Mouse (Mus musculus) heart, embryonic 10.5 days (tissue): ENCODE measurements around the gene H2-Q10. TPM values are rescaled to one million over a fixed set of nuclear protein-coding genes. Genes with fewer than 3 reads are reported as not detected.
"Not testable (repeated sequence)": the region's sequence is repeated elsewhere in the genome, so short reads cannot be mapped to it uniquely, and the experiment has no call there.

Experiments
- DNase-seq: peaks from one replicate; pipeline ENCODE4 v3.0.0-alpha.2; 2017; ENCODE audit warnings: low spot score
- H3K27ac ChIP-seq: fragments of 300-500 bp; sonication (generic); 2 replicates; pipeline ENCODE4 v1.5.1; 2016; ENCODE audit warnings: mild to moderate bottlenecking
- H3K27me3 ChIP-seq: fragments of 300-500 bp; sonication (generic); 2 replicates; pipeline ENCODE4 v1.6.1; 2016; ENCODE audit warnings: mild to moderate bottlenecking; ENCODE audit not compliant: poor library complexity, insufficient read depth, severe bottlenecking
- H3K36me3 ChIP-seq: fragments of 300-500 bp; sonication (generic); 2 replicates; pipeline ENCODE4 v1.6.1; 2016; ENCODE audit warnings: mild to moderate bottlenecking, moderate library complexity
- H3K4me1 ChIP-seq: fragments of 300-500 bp; sonication (generic); 2 replicates; pipeline ENCODE4 v1.6.1; 2016; ENCODE audit warnings: mild to moderate bottlenecking
- H3K4me3 ChIP-seq: fragments of 300-500 bp; sonication (generic); 2 replicates; pipeline ENCODE4 v1.5.1; 2016; ENCODE audit warnings: mild to moderate bottlenecking, moderate library complexity
- H3K9me3 ChIP-seq: fragments of 300-500 bp; sonication (generic); 2 replicates; pipeline ENCODE4 v1.6.1; 2016; ENCODE audit warnings: mild to moderate bottlenecking, moderate library complexity
- WGBS: fragments of 180-500 bp; shearing (Covaris S2); methylation state at CpG from one replicate; pipeline ENCODE4 v1.1.7; 2016; 5-methylcytosine and 5-hydroxymethylcytosine counted together
- polyA plus RNA-seq: library from polyadenylated mRNA; unstranded; fragments of >200 nt; fragmentation: Nextera tagmentation; extraction: Ambion mirVana; gene quantifications from 2 replicates; pipeline ENCODE4 v1.2.1, GENCODE M21; 2016

The H2-Q10 gene
- polyA plus RNA-seq, 1 experiment from 2014 or later = 4.7 TPM

DNA sequence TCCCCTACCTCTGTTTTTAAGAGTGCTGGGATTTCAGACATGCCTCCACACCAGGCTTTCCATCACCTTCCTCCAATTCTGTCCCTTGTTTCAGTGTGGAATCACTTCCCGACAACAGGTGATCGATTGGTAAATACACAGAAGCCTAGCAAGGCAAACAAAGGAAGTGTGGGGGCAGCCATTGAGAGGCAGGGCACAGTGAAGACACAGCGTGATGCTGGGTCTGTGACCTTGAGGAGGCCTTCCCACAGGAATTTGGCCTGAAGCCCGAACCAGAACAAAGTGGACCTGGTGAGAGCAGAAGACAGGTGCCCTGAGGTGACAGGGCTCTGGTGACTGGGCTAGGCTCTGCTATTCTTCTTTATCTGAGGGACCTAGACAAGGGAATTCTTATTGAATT is 15.8 kb downstream of the H2-Q10 start:
- 40% methylated on average over 4 of the region's 4 CpGs for WGBS
- H3K4me1 ChIP-seq = peaks cover 5% of the 10 kb centered on the region; the same call in 1 of the 2 replicates
- no peaks in the 10 kb centered on the region for H3K36me3 ChIP-seq
- 0 out of 2 replicates have a peak, but pooled peaks cover 4% of the 10 kb centered on the region for H3K27me3 ChIP-seq
- DNase-seq = no peak
- H3K27ac ChIP-seq = peak overlapping the region; percentile 53; the same call in 1 of the 2 replicates
- no peak overlapping the region for H3K4me3 ChIP-seq
- no peaks in the 10 kb centered on the region for H3K9me3 ChIP-seq

GRCm38 (mm10) chr17:35486726-35487125 is 16.8 kb downstream of the H2-Q10 start:
- Histone ChIP-seq H3K4me3 (no peak overlapping the region), H3K4me1 (peaks cover 5% of the 10 kb centered on the region; the same call in 1 of the 2 replicates), H3K27ac (no peak overlapping the region), H3K9me3 (no peaks in the 10 kb centered on the region), H3K27me3 (0 out of 2 replicates have a peak, but pooled peaks cover 4% of the 10 kb centered on the region), H3K36me3 (no peaks in the 10 kb centered on the region)
- WGBS = 40% methylated on average over 10 of the region's 10 CpGs
- DNase-seq = no peak

DNA sequence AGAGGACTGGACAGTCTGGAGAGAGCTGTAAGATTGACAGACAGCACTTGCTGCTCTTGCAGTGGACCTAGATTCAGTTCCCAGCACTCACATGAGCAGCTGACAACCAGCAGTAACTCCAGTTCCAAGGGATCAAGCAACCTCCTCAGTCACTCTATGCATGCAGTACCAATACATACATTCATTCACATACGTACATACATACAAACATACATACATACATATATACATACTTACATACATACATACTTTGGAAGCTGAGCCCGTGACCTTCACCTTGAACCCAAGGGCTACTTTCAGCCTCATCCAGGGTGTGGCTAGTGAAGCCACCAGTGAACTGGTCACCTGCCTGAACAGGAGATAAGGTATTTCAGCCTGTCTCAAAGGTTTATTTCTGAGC is 18.2 kb downstream of the H2-Q10 start:
- no peak overlapping the region for H3K4me3 ChIP-seq
- WGBS = 94% methylated on average over 2 of the region's 2 CpGs
- no peaks in the 10 kb centered on the region for H3K9me3 ChIP-seq
- 0 out of 2 replicates have a peak, but pooled peaks cover 4% of the 10 kb centered on the region for H3K27me3 ChIP-seq
- DNase-seq = no peak
- peaks cover 5% of the 10 kb centered on the region; the same call in 1 of the 2 replicates for H3K4me1 ChIP-seq
- no peaks in the 10 kb centered on the region for H3K36me3 ChIP-seq
- no peak overlapping the region for H3K27ac ChIP-seq

DNA sequence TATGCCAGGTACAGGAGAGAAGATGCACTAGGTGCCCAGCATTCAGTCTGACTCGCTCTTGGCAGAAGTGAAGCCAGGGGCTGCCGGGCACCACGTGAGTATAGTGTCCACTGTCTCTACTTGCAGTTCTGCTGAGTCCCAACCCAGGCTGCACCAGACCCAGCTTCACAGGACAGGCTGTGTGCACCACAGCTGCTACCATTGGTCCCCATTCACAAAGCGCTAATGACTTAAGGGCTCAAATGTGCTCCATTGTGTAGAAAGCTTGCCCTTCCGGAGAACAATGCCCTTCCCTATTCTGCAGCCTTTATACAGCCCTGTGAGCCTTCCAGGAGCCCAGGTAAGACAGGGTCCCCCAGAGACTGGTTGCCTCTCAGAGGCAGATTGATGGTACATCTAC is 20.4 kb downstream of the H2-Q10 start:
- H3K36me3 ChIP-seq = no peaks in the 10 kb centered on the region
- H3K4me3 ChIP-seq = no peak overlapping the region
- no peak overlapping the region for H3K27ac ChIP-seq
- no peaks in the 10 kb centered on the region for H3K9me3 ChIP-seq
- peaks cover 5% of the 10 kb centered on the region; the same call in 1 of the 2 replicates for H3K4me1 ChIP-seq
- no peak for DNase-seq
- H3K27me3 ChIP-seq = 0 out of 2 replicates have a peak, but pooled peaks cover 4% of the 10 kb centered on the region
- 74% methylated on average over 5 of the region's 5 CpGs for WGBS

DNA sequence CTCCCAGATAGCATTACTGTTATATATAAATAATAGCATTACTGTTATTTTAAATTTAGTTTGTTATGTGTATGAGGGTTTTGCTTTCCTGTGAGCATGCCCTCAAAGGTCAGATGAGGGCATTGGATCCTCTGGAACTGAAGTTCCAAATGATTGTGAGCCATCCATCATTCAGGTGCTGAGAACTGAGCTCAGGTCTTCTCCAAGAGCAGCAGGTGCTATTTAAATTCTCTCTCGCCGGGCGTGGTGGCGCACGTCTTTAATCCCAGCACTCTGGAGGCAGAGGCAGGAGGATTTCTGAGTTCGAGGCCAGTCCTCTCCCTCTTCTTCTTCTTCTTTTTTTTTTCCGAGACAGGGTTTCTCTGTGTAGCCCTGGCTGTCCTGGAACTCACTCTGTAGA is 27.2 kb downstream of the H2-Q10 start:
- H3K27ac ChIP-seq = no peak overlapping the region
- DNase-seq = no peak
- H3K4me3 ChIP-seq = no peak overlapping the region
- H3K36me3 ChIP-seq = no peaks in the 10 kb centered on the region
- 0 out of 2 replicates have a peak, but pooled peaks cover 3% of the 10 kb centered on the region for H3K27me3 ChIP-seq
- 84% methylated on average over 7 of the region's 7 CpGs for WGBS
- H3K4me1 ChIP-seq = no peaks in the 10 kb centered on the region
- no peaks in the 10 kb centered on the region for H3K9me3 ChIP-seq

GRCm38 (mm10) chr17:35502226-35502625 is 32.3 kb downstream of the H2-Q10 start:
- Histone ChIP-seq H3K27ac (no peak overlapping the region), H3K4me1 (peaks cover 7% of the 10 kb centered on the region; the same call in 1 of the 2 replicates), H3K27me3 (peaks cover 46% of the 10 kb centered on the region), H3K36me3 (no peaks in the 10 kb centered on the region), H3K9me3 (no peaks in the 10 kb centered on the region), H3K4me3 (no peak overlapping the region)
- 5% methylated on average over 6 of the region's 6 CpGs for WGBS
- no peak for DNase-seq

DNA sequence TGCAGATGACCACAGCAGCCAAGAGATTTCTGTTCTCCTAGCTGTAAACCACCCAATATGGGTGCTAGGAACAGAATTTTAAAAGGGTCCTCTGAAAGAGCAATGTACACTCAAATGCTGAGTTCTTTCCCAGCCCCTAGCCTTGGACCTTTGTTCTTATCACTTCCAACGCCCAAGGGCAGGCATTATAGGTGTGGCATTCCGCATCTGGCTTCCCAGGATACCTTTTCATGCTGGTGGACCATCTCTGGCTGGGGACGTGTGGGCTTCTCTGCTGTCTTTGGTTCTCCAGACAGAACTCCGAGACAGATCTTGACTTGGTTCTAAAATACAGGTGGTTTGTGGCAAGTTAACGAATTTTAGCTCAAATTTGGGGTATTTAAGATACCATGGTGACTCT is 32.9 kb downstream of the H2-Q10 start:
- no peaks in the 10 kb centered on the region for H3K9me3 ChIP-seq
- no peaks in the 10 kb centered on the region for H3K36me3 ChIP-seq
- H3K4me1 ChIP-seq = peaks cover 7% of the 10 kb centered on the region; the same call in 1 of the 2 replicates
- DNase-seq = no peak
- H3K27me3 ChIP-seq = peaks cover 52% of the 10 kb centered on the region
- 38% methylated on average over 5 of the region's 5 CpGs for WGBS
- no peak overlapping the region for H3K27ac ChIP-seq
- no peak overlapping the region for H3K4me3 ChIP-seq

- Histone ChIP-seq H3K4me3 (no peak overlapping the region), H3K36me3 (no peaks in the 10 kb centered on the region), H3K27ac (no peak overlapping the region), H3K4me1 (peaks cover 7% of the 10 kb centered on the region; the same call in 1 of the 2 replicates), H3K9me3 (no peaks in the 10 kb centered on the region), H3K27me3 (peaks cover 60% of the 10 kb centered on the region)
- DNase-seq = no peak
- 21% methylated on average over 5 of the region's 5 CpGs for WGBS
These were observed 34.0 kb downstream of the H2-Q10 start for GRCm38 (mm10) chr17:35503849-35504248.

DNA sequence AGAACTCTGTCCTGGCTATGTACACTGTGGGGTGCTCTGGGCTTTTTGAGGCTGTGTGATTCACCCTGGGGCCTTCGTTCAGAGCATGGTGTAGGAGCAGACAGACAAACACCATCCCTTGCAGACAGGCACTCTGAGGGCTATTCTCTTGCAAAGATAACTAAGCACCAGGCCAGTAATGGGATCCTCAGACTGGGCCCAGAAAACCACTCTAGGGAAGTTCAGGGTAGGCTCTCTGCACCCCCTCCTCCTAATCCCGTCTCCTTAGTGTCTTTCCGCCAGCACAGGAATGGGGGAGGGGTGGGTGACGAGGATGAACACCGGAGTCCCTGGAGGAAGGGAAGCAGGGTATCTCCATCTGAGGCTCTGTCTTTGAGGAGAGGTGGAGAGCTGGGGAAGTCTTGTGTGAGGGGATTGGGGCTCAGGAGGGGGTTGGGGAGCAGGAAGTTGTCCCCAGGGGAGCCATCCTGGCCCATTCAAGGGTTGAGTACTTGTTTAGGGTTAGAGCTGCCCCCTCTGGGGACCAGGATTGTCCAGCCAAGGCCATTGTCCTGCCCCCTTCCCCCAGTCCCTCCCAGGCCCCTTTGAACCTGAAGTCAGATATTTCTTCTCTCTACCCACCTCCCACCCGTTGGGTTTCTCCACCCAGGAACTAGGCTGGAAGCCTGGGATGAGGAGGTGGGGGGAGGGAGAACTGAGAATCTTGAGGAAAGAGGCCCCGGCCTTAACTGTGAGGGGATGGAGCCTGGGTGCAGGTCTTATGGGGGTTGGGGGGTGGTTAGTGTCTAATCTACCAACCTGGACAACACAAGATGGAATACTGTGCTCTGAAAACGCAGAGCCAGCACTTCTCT is 35.0 kb downstream of the H2-Q10 start:
- 14% methylated on average over 8 of the region's 8 CpGs for WGBS
- Histone ChIP-seq H3K27me3 (peaks cover 70% of the 10 kb centered on the region), H3K36me3 (no peaks in the 10 kb centered on the region), H3K27ac (no peak overlapping the region; the same call in 1 of the 2 replicates), H3K4me3 (no peak overlapping the region), H3K4me1 (peaks cover 10% of the 10 kb centered on the region), H3K9me3 (no peaks in the 10 kb centered on the region)
- no peak for DNase-seq

GRCm38 (mm10) chr17:35505776-35506175 is 35.9 kb downstream of the H2-Q10 start, which contains the start of gene Pou5f1:
Gene Pou5f1 (plus strand): TSS chr17:35506018.
- Histone ChIP-seq H3K27ac (no peak within 1 kb of the TSS; the same call in 1 of the 2 replicates), H3K4me3 (no peak within 1 kb of the TSS), H3K4me1 (peaks cover 10% of the 10 kb centered on the region), H3K36me3 (no peaks in the 10 kb centered on the region), H3K9me3 (no peaks in the 10 kb centered on the region), H3K27me3 (peaks cover 72% of the 10 kb centered on the region)
- WGBS = 23% methylated on average over 13 of the region's 13 CpGs
- no peak for DNase-seq

- H3K9me3 ChIP-seq = no peaks in the 10 kb centered on the region
- DNase-seq = no peak
These were observed 37.0 kb downstream of the H2-Q10 start for GRCm38 (mm10) chr17:35506881-35507280.

GRCm38 (mm10) chr17:35507556-35508260 is 37.8 kb downstream of the H2-Q10 start:
- Histone ChIP-seq H3K4me1 (peaks cover 10% of the 10 kb centered on the region), H3K36me3 (peaks cover 5% of the 10 kb centered on the region; the same call in 1 of the 2 replicates), H3K27me3 (peaks cover 66% of the 10 kb centered on the region), H3K4me3 (no peak overlapping the region), H3K27ac (no peak overlapping the region), H3K9me3 (no peaks in the 10 kb centered on the region)
- no peak for DNase-seq
- 14% methylated on average over 13 of the region's 13 CpGs for WGBS

More at GRCm38 (mm10) chr17:35506881-35507280, 37.0 kb downstream of the H2-Q10 start:
- Histone ChIP-seq H3K4me3 (no peak overlapping the region), H3K27me3 (peaks cover 72% of the 10 kb centered on the region), H3K36me3 (no peaks in the 10 kb centered on the region), H3K27ac (no peak overlapping the region), H3K4me1 (peaks cover 10% of the 10 kb centered on the region)
- WGBS = 7% methylated on average over 10 of the region's 10 CpGs

DNA sequence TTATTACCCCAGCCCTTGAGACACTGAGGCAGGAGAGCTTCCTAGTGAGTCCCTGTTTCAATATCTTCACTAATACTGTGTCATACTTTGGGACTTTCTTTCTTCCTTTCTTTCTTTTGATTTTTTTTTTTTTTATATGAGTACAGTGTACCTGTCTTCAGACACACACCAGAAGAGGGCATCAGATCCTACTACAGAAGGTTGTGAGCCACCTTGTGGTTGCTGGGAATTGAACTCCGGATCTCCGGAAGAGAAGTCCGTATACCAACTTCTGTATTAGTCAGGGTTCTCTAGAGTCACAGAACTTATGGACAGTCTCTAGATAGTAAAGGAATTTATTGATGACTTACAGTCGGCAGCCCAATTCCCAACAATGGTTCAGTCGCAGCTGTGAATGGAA is 38.4 kb downstream of the H2-Q10 start:
- not testable (repeated sequence) for H3K9me3 ChIP-seq

More for the DNA sequence above, 38.4 kb downstream of the H2-Q10 start:
- H3K4me3 ChIP-seq, H3K27ac ChIP-seq, DNase-seq, H3K36me3 ChIP-seq: not testable (repeated sequence)
- Histone ChIP-seq H3K27me3 (peaks cover 65% of the 10 kb centered on the region), H3K4me1 (peaks cover 10% of the 10 kb centered on the region)
- 42% methylated on average over 5 of the region's 5 CpGs for WGBS
